Mouse (Mus musculus): ENCODE data around the gene Twist2.
A peak's percentile ranks its signal among the peaks of the same experiment; 100 is the strongest.

Gene Twist2

GRCm38 (mm10) chr1:91800967-91801843 lies at the start of gene Twist2:
Twist2 (plus strand) TSS chr1:91801461.
- no peak for DNase-seq (ENCODE audit: low spot score)

- peak; percentile 13 for DNase-seq (ENCODE audit: low spot score)
Observed at GRCm38 (mm10) chr1:91752931-91753330, 48.3 kb upstream of the Twist2 start.

- peak; percentile 17 for DNase-seq (ENCODE audit: low spot score)
Observed at GRCm38 (mm10) chr1:91755102-91755501, 46.2 kb upstream of the Twist2 start.

GRCm38 (mm10) chr1:91757292-91757691 lies 44.0 kb upstream of the Twist2 start:
- DNase-seq (ENCODE audit: low spot score) = no peak

GRCm38 (mm10) chr1:91758143-91758542 lies 43.1 kb upstream of the Twist2 start:
- DNase-seq (ENCODE audit: low spot score) = no peak

- DNase-seq (ENCODE audit: low spot score) = no peak
Observed at GRCm38 (mm10) chr1:91758600-91759515, 42.4 kb upstream of the Twist2 start.

- DNase-seq (ENCODE audit: low spot score) = no peak
Observed at GRCm38 (mm10) chr1:91760140-91760986, 40.9 kb upstream of the Twist2 start.

- DNase-seq (ENCODE audit: low spot score) = no peak
Observed at GRCm38 (mm10) chr1:91762528-91763091, 38.7 kb upstream of the Twist2 start.

GRCm38 (mm10) chr1:91770221-91770624 lies 31.0 kb upstream of the Twist2 start:
- DNase-seq (ENCODE audit: low spot score) = no peak

GRCm38 (mm10) chr1:91770676-91771075 lies 30.6 kb upstream of the Twist2 start:
- no peak for DNase-seq (ENCODE audit: low spot score)

- no peak for DNase-seq (ENCODE audit: low spot score)
Observed at GRCm38 (mm10) chr1:91776928-91777327, 24.3 kb upstream of the Twist2 start.

- no peak for DNase-seq (ENCODE audit: low spot score)
Observed at GRCm38 (mm10) chr1:91779819-91780218, 21.4 kb upstream of the Twist2 start.

GRCm38 (mm10) chr1:91781182-91781581 lies 20.1 kb upstream of the Twist2 start:
- DNase-seq (ENCODE audit: low spot score) = no peak

GRCm38 (mm10) chr1:91784162-91784561 lies 17.1 kb upstream of the Twist2 start:
- DNase-seq (ENCODE audit: low spot score) = no peak

- no peak for DNase-seq (ENCODE audit: low spot score)
Observed at GRCm38 (mm10) chr1:91799323-91799722, 1.9 kb upstream of the Twist2 start.

GRCm38 (mm10) chr1:91800348-91800747 lies 913 bp upstream of the Twist2 start:
- no peak for DNase-seq (ENCODE audit: low spot score)

GRCm38 (mm10) chr1:91801844-91802366 lies 644 bp downstream of the Twist2 start:
- DNase-seq (ENCODE audit: low spot score) = no peak

- DNase-seq (ENCODE audit: low spot score) = no peak
Observed at GRCm38 (mm10) chr1:91802406-91803121, 1.3 kb downstream of the Twist2 start.

- DNase-seq (ENCODE audit: low spot score) = no peak
Observed at GRCm38 (mm10) chr1:91803416-91803815, 2.2 kb downstream of the Twist2 start.

- no peak for DNase-seq (ENCODE audit: low spot score)
Observed at GRCm38 (mm10) chr1:91816067-91816466, 14.8 kb downstream of the Twist2 start.

GRCm38 (mm10) chr1:91816571-91816970 lies 15.3 kb downstream of the Twist2 start:
- DNase-seq (ENCODE audit: low spot score) = no peak
